Mouse (Mus musculus) adrenal gland, adult 2 months (tissue): ENCODE measurements at regions not wholly inside any gene's neighbourhood (a gene's known extent, or its start where the extent isn't known, plus 50 kb on each side); places are given as distances from the start of the nearest gene placed in this dataset.

ENCODE experiments used
- DNase-seq: peaks from one replicate; pipeline ENCODE4 v3.0.0; 2021

GRCm38 (mm10) chr2:178997921-178998320 lies 444.3 kb upstream of the Cdh4 start:
- no peak for DNase-seq

GRCm38 (mm10) chr2:179000448-179001081 lies 441.7 kb upstream of the Cdh4 start:
- DNase-seq: peak; percentile 27

GRCm38 (mm10) chr2:179007766-179008165 lies 434.5 kb upstream of the Cdh4 start:
- no peak for DNase-seq

GRCm38 (mm10) chr2:179013891-179014593 lies 428.2 kb upstream of the Cdh4 start:
- no peak for DNase-seq

GRCm38 (mm10) chr2:179022675-179023194 lies 419.5 kb upstream of the Cdh4 start:
- DNase-seq: no peak

- no peak for DNase-seq
Observed at GRCm38 (mm10) chr2:179024225-179024624, 418.0 kb upstream of the Cdh4 start.

GRCm38 (mm10) chr2:179033171-179033570 lies 409.1 kb upstream of the Cdh4 start:
- DNase-seq: no peak

GRCm38 (mm10) chr2:179035446-179035845 lies 406.8 kb upstream of the Cdh4 start:
- DNase-seq: no peak

GRCm38 (mm10) chr2:179039697-179040096 lies 402.5 kb upstream of the Cdh4 start:
- DNase-seq: no peak

GRCm38 (mm10) chr2:179043671-179044070 lies 398.6 kb upstream of the Cdh4 start:
- no peak for DNase-seq

GRCm38 (mm10) chr2:179045361-179045760 lies 396.9 kb upstream of the Cdh4 start:
- DNase-seq: no peak

GRCm38 (mm10) chr2:179054441-179054840 lies 387.8 kb upstream of the Cdh4 start:
- no peak for DNase-seq

- DNase-seq: no peak
Observed at GRCm38 (mm10) chr2:179064616-179065015, 377.6 kb upstream of the Cdh4 start.

- no peak for DNase-seq
Observed at GRCm38 (mm10) chr2:179069520-179069919, 372.7 kb upstream of the Cdh4 start.

GRCm38 (mm10) chr2:179070346-179070745 lies 371.9 kb upstream of the Cdh4 start:
- DNase-seq: no peak

GRCm38 (mm10) chr2:179080462-179081274 lies 361.6 kb upstream of the Cdh4 start:
- DNase-seq: no peak

- no peak for DNase-seq
Observed at GRCm38 (mm10) chr2:179086915-179087314, 355.3 kb upstream of the Cdh4 start.

- DNase-seq: no peak
Observed at GRCm38 (mm10) chr2:179091480-179091879, 350.8 kb upstream of the Cdh4 start.

- no peak for DNase-seq
Observed at GRCm38 (mm10) chr2:179093996-179094395, 348.2 kb upstream of the Cdh4 start.

GRCm38 (mm10) chr2:179095981-179096380 lies 346.2 kb upstream of the Cdh4 start:
- no peak for DNase-seq

- DNase-seq: no peak
Observed at GRCm38 (mm10) chr2:179096861-179097260, 345.4 kb upstream of the Cdh4 start.

GRCm38 (mm10) chr2:179099783-179100182 lies 342.4 kb upstream of the Cdh4 start:
- DNase-seq: no peak

GRCm38 (mm10) chr2:179103114-179103513 lies 339.1 kb upstream of the Cdh4 start:
- DNase-seq: no peak
